Mouse (Mus musculus) layer of hippocampus, adult 11-12 months (tissue): ENCODE data around the gene Hnrnpul2.
A peak's percentile ranks its signal among the peaks of the same experiment; 100 is the strongest.

Source experiments
- DNase-seq: peaks from one replicate; pipeline ENCODE4 v3.0.0; 2022; ENCODE audit warnings: low spot score

Hnrnpul2 gene

DNA sequence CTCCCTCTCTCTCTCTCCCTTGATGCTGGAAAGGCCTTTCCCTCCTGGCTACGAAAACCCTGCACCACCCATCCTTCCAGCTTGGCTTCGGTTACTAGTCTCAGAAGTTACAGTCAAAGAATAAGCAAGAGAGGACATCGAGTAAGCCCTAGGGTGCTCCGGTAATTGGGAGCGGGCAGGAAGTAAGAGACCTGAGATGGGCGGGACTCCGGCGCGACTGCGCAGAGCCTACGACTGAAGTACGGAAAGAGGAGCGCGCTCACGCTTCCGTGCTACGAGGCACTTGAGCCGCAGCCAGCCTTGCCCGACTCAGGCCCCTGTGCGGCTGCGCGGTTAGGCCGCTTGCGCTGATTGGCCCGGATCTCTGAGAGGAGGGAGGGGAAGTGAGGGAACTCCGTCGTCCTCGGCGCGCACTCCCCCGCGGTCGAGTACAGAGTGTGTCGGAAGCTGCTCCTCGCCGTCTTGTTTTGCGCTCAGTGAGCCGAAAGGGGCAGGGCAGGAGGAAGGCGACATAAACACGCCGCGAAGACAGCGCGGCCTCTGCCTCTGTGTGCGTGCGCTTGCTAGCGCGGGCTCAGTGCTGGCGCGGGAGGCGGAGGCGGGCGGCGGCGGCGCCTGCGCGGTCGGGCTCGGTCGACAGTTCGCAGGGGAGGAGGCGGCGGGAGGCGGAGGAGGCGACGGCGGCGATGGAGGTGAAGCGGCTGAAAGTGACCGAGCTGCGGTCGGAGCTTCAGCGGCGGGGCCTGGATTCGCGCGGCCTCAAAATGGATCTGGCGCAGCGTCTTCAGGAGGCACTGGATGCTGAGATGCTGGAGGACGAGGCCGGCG, at the start of gene Hnrnpul2:
Gene Hnrnpul2, plus strand, starts transcription at position 415 of the 828 bp plus-strand sequence.
- DNase-seq, result peak; percentile 98

DNA sequence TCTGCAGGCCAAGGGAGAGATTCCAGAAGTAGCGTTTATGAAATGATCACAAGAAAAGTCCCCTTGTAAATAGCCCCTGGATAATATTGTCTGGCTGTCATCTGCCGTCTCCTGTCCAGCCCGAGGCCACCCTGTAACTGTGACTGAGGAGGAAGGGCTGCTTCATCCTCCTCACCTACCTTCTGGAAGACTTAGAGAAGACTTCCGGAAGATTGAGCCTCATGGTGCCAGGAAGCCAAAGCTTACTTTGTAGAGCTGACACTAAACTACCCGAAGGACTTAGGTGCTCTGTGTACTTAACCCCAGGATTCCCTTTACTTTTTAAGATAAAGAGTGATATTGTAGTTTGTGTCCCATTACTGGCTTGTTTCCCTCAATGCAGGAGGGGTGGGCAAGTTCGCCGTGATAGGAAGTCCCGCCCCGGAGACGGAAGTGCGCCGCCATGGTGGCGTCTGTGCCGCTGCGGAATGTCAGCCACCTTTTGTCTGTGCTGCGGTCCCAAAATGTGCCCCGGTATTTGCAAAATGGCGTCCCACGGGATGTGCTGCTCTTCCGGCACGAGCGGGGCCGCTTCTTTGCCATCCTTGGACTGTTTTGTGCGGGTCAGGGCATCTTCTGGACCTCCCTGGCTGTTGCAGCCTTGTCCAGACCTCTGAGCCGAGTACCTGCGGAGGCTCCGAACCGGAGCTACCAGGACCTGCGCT, 49.1 kb upstream of the Hnrnpul2 start, which contains the start of gene Tmem223:
Gene Tmem223, plus strand, starts transcription at position 430 of the 704 bp plus-strand sequence.
- DNase-seq, result peak; percentile 82

DNA sequence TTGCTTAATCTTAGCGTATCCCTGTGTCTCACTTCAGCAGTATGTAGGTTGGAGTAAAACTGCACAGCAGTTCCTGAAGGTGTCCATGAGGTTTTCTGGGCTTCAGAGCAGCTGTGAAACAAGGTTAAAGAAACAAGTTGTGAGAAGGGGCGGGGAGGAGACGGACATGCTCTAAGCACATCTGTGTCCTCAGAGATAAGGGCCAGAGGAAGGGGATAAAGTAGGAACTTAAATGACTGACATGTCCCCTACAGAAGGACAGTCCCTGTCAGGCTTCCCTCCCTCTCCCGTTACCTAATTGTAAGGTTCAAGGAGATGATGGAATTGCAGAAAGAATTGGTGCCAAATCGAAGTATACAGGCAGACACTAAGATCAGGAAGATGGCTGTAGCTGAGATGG, 46.8 kb upstream of the Hnrnpul2 start:
- no peak for DNase-seq

DNA sequence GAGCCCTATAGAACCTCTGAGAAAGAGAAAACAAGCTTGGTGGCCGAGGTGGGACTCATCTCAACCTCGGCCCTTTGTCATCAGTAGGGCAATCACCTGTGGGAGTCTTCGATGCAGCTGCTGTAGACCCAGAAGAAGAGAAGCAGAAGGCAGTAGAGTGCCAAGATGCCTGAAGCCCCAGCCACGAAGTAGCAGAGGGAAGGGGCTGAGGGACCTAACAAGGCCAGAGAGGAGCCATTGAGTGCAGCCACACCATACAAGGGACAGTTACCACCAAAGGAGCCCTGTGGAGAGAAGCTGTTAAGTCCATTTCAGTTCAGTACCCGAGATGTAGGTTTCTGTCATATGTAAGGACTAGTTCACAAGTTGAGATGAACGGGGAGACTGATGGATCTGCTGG, 46.4 kb upstream of the Hnrnpul2 start:
- DNase-seq, result no peak

DNA sequence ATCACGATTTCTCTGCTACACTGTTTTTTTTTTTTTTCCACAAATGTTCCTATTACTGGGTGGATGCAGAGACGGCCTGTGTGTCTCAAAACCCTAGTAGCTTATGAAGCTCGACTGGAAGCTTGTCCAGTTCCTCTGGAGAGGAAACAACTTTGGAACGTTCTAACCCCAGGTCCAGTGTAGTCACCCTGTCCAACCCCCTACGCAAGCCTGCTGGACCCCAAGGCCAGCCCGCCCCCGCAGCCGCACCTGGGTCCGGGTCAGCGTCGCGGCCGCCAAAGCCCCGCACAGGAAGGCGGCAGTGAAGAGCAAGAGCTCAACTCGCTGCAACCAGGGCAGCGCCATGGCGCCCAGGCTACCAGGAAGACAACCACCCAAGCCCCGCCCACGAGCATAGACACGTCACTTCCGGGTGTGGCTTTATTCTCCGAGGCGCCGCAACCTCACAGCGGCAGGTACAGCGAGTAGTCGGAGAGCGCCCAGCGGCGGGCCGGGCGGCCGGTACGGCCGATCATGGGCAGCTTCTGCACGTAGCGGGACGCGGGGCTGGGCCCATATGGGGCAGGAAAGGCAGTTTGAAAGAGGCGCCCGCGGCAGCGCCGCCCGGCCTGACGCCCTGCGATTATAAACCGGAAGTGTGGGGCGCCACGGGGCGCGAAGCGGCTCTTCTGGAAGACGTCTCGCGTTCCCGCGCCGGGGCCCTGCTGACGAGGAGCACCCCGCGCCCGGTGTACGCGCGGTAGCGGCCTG, 45.5 kb upstream of the Hnrnpul2 start, which contains the start of gene Tmem179b:
Gene Tmem179b, minus strand, starts transcription at position 382 of the 750 bp plus-strand sequence.
- DNase-seq, result peak; percentile 97

DNA sequence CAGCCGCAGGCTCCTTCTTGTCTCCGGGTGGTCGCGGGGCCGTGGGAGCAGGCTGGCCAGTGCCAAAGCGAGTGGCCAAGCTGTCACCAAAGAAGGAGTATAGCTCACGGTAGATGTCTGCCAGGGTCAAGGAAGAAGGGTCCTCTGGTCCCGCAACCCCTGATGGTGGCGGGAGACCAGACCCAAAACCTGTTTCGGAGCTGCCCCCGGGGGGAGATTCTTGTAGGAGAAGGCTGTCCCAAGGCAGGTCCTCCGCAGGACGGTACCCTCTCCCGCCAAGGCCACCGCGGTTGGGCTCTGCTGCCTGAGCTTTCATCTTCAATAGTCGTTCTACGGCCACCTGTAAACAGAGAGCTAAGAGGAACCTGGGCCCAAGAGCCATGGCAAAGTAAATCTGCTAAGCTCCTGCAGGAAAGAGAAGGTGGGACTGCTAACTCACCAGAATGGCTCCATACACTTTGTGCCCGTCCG, 44.8 kb upstream of the Hnrnpul2 start:
- DNase-seq, result no peak

DNA sequence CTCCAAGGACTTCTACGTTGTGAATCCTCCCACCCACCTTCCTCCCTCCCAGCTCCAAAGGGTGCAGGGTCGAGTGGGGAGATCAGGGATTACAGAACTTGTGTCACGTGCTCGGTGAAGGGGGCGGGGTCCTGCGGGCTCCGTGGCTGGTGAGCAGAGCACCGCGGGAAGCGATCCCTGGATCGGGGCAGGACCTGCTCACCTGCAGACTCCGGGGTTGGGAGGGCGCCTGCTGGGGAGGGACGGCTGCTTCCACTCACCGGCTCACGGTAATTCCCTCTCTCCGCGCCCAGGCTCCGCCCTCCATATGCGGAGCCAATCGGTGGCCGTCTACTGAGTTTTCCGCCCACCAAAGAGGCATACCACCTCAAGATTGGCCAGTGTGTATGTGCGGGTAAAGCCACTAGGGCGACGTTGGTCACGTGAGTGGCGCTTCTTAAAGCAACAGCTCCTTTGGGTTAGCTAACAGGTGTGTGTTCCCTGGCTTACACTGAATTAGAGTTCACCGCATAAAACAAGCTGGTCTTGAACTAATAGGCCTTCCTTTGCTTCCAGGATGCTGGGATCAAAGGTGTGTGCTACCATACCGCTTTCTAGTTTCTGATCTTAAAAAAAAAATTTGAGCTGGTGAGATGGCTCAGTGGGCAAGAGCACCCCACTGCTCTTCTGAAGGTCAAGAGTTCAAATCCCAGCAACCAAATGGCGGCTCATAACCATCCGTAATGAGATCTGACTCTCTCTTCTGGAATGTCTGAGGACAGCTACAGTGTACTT, 33.6 kb upstream of the Hnrnpul2 start, which contains the start of gene Taf6l:
Gene Taf6l, minus strand, starts transcription at position 410 of the 774 bp plus-strand sequence.
- peak; percentile 95 for DNase-seq

DNA sequence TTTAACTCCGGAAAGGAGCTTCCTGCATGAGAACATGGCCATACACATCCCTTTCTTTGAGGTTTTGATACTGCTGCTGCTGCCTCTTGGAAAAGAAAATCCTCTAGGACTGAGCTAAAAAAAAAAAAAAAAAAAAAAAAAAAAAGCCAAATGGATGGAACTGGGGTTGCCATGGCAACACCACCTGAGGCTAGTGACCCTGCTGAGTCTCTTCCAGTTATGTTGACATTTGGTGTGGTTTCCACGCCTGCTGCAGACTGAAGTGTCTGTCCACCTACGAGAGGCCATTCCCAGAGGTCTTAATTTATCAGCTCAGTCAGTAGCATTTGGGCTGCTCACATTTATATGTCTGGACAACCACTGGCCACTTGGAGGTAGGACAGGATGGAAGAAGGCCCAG, 31.3 kb upstream of the Hnrnpul2 start:
- no peak for DNase-seq

DNA sequence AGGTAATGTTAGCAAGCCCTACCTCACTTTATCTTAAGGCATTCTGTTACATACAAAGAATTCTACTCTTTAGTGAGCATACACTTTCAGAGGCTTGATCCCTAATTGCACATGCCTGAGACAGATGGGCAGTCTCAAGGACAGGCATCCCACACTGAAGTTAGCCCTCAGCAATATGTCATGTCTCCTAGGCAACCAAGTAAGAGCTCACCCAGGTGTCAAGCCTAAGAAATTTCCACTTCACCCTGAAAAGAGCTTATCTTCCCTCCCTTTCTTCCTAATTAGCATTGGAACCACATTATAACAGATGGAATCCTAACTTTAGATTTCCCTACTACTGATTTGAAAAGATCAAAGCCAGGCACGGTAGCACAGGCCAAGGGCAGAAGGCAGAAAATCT, 30.6 kb upstream of the Hnrnpul2 start:
- no peak for DNase-seq

DNA sequence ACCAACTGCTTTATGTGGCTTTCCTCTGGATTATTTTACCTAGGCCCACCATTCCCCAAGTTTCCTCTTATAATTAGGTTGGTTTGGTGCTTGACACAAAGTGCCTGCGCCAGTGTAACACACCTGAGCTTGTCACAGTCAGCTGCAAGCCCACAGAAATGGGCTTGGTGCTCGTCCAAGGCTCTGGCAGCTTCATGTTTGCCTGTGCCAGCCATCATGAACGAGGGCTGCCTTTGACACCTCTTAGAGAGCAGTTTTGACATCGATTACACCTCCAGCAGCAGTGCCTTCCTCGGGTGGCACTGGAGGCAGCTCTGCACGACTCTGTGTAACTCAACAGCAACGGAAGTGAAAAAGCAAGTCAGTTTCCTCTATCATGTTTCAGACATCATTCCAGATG, 29.6 kb upstream of the Hnrnpul2 start:
- no peak for DNase-seq

DNA sequence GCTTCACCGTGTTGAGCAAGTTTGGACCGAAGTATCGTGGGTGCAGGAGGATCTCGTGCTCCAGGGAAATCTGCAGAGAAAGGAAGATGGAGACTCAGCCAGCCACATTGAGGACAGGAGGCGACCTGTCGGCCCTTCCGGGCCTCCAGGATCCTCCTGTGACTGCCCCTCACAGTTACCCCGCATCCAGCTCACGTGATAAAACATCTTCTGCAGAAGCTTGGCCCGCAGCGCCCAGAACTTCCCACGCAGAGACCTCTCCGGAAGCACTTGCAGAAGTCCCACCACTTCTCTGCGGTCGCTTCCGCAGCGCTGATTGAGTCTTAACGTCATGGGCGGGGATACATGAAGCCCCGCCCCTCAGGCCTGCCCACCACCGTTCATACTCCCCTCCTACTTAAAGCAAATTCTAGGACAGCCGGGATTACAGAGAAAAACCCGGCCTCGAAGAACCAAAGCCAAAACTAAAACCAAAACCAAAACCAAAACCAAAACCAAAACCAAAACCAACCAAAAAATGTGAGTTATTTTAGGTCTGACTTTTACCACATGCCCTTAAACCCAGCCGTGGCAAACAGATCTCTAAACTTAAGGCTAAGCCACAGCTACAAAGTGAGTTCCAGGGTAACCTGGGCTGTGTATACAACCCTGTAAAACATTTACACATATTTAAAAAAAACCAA, 21.4 kb upstream of the Hnrnpul2 start, which contains the start of gene Polr2g:
Gene Polr2g, minus strand, starts transcription at position 314 of the 683 bp plus-strand sequence.
- peak; percentile 94 for DNase-seq

DNA sequence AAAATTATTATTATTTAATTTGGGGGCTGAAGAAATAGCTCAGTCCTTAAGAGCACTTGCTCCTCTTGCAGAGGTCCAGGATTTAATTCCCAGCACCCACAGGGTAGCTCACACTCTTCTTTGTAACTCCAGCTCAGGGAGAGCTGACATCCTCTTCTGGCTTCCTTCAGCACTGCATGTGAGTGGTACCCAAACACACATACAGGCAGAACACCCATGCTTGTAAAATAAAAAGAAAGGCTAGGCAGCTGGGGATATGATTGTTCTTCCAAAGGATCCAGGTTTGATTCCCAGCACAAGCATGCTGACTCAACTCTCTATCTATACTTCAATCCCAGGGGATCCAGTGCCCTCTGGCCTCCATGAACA, 20.9 kb upstream of the Hnrnpul2 start:
- no peak for DNase-seq

DNA sequence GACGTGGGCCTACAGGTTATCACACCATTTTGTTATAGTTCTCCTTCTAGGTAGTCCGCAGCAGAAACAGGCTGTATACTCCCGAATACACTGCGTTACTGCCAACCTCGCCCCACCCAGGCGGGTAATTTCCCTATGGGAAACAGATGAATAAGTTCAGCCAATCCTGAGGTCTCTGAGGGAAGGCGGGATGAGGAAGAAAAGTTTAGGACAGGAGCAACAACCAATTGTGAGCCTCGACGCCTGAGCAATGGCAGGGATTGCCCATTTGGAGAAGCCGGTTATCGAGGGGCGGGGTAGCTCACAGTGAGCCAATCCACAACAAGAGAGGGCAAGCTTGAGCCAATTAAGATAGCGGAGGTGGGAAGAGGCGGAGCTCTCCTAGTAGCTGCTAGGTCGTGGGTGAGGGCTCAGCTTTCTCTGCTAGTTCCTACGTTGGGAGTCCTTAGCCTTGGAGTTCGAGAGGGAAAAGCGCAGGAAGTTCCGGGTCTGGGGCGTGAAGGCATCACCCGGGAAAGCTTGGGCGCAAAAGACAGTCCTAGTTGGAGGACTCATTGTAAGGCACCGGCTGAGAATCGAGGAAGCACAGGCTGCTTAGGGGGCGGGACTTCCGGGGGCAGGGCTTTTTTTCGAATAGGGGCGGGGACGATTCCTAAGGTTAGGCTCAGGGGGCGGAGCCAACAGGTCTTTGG, 17.5 kb upstream of the Hnrnpul2 start, which contains the start of gene Zbtb3:
Gene Zbtb3, plus strand, starts transcription at position 426 of the 692 bp plus-strand sequence.
- peak; percentile 97 for DNase-seq

DNA sequence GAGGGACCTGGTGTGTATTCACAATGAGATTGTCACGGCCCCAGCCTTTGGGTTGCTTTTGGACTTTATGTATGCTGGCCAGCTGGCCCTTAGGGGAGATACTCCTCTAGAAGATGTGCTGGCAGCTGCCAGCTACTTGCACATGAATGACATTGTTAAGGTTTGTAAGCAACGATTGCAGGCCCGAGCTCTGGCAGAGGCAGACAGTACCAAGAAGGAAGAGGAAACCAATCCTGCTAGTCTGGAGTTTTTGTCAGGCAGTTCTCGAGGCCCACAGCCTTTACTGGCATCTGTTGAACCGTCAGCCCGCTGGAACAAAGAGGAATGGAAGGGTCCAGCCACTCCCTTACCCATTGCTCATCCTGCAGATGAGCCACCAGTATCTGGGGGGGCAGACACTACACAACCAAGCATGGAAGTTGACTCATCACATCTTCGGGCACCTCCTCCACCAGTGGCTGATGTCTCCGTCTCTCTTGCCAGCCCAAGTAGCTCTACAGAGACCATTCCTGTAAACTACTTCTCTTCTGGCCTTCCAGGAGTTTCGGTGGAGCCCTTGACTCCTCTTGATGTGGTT, 16.5 kb upstream of the Hnrnpul2 start:
- DNase-seq, result no peak

DNA sequence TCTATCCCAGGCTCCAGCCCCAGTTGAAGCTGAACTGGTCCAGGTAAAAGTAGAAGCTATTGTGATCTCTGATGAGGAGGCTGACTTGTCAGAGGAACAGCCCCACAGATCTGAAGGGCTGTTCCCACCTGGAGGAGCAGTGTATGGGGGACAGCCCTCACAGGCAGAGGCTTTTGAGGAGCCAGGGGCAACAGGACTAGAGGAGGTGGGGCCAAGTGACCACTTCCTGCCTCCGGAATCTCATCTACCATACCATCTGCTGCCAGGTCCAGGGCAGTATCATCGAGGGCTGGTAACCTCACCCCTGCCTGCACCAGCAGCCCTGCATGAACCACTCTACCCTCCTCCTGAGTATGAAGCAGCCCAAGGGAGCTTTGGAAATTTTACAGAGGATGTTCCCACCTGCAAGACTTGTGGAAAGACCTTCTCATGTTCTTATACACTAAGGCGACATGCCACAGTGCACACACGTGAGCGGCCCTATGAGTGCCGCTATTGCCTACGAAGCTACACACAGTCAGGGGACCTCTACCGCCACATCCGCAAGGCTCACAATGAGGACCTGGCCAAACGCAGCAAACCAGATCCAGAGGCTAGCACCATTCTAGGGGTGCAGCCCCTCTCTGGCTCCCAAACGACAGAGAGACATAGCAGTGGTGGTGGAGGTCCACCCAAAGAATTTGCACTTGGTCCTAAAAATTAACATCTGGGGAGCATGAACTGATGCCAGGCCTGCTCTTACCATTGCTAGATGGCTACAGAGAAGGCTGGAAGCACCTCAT, 15.7 kb upstream of the Hnrnpul2 start:
- no peak for DNase-seq

DNA sequence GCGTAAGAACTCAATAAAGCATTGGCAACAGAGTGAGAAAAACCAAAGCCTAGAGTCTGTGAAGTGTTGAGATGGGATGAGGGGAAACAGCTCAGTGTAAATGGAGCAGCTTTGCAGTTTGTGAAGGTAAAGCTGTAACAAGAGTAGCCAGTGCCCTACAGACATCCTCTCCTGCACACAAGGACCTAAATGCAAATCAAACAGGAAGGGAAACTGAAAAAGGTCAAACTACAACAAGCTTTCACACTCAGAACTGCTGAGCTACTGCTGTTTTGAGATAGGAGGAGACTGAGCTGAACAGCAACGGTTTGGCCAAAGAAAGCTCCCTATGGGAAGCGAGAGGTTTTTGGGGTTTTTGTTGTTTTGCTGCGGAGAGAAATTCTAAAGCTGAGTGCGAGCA, 13.0 kb upstream of the Hnrnpul2 start:
- DNase-seq, result no peak

DNA sequence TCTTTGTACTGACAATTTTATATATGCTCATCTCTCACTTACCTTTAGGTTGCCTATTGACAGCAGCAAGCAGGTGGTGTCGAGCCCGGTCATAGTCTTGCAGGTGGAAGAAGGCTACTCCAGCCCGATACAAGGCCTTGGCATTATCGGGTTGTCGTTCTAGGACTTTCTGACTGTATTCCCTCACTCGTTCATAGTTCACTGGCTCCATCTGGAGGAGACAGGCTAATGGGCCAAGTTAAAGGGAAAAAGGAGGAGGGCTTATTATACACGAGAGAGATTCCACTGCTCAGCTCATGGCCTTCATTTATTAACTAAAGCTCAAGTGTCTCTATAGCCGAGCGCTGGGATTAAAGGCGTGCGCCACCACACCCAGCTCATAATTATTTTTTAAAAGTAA, 4.0 kb upstream of the Hnrnpul2 start:
- DNase-seq, result no peak

DNA sequence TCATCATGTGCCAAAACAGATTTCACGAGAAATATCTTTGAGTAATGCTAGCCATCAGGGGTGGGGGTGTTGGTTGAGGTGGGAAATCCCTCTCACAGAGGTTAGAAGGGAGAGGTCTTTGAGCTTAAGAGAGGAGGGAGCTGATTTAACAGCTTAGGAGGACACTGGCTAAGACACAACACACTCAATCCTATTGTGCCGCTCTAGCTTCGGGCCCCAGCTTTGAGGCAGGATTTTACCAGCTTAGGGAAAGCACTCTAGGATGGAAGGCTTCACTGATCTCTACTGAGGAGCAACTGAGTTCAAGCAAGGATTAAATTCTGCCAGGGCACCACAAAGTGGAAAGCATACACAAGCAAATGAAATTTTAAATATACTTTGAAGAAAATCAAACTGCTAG, 2.8 kb upstream of the Hnrnpul2 start:
- DNase-seq, result no peak

DNA sequence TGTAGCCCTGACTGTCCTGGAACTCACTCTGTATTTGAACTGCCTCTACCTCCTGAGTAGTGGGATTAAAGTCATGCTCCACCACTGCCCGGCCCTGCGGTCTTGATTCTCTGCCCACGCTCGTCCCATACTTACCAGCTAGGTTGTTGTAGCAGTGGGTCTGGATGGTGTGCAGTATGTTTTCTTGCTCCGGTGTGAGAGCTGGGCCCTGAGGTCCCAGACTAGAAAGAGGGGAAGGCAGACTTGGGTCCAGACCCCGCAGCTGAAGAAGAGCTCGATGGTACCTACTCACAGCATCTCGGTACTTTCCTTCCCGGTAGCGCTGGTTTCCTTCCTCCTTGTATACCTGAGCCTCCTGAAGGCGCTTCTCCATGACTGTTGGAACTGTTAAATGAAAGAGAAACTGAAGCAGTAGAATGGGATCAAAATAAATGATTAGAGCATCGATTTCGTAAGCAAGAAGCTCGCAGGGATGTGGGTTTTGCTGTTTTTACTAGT, 1.5 kb upstream of the Hnrnpul2 start:
- DNase-seq, result no peak
